Mouse (Mus musculus) liver, embryonic 14.5 days (tissue): ENCODE data around the gene Arhgef33. TPM values are rescaled to one million over a fixed set of nuclear protein-coding genes. Genes with fewer than 3 reads are reported as not detected.

Experiments
- ATAC-seq: fragments of 200-750 bp; cut with Nextera tagmentation; 2 replicates; pipeline ENCODE4 v1.8.0; 2017; ENCODE audit warnings: moderate number of reproducible peaks, mild to moderate bottlenecking, moderate library complexity; ENCODE audit not compliant: insufficient read depth
- DNase-seq, 3 experiments: peaks; one replicate each; pipeline ENCODE4 v3.0.0-alpha.2; 2012 to 2013; ENCODE audit warnings: low read depth in 3 of 3, low spot score in 3 of 3
- H3K27ac ChIP-seq: fragments of 300-500 bp; sonication (generic); 2 replicates; pipeline ENCODE4 v1.5.1; 2014; ENCODE audit warnings: moderate library complexity, mild to moderate bottlenecking, control low read depth, inconsistent platforms
- H3K27me3 ChIP-seq: fragments of 300-500 bp; sonication (generic); 2 replicates; pipeline ENCODE4 v1.6.1; 2014; ENCODE audit warnings: mild to moderate bottlenecking, low read length, moderate library complexity; ENCODE audit not compliant: control insufficient read depth, insufficient read depth
- H3K36me3 ChIP-seq: fragments of 300-500 bp; sonication (generic); replicated peaks from 2 replicates; pipeline ENCODE4 v1.6.1; 2014; ENCODE audit warnings: low read depth; ENCODE audit not compliant: control insufficient read depth, insufficient read depth
- H3K4me1 ChIP-seq, 2 experiments: fragments of 200-500 bp in 1 of 2; fragments of 300-500 bp in 1 of 2; sonication (generic) in 1 of 2; replicated peaks; 2 replicates each; pipeline ENCODE4 v1.6.1; 2012 to 2014; ENCODE audit warnings: antibody characterized with exemption in 1 of 2, inconsistent platforms in 1 of 2, low read length in 1 of 2; ENCODE audit not compliant: control insufficient read depth in 2 of 2, insufficient read depth in 2 of 2
- H3K4me2 ChIP-seq: fragments of 300-500 bp; sonication (generic); 2 replicates; pipeline ENCODE4 v1.6.1; 2014; ENCODE audit warnings: low read depth, mild to moderate bottlenecking, control low read depth, moderate library complexity
- H3K4me3 ChIP-seq, 2 experiments: fragments of 200-500 bp in 1 of 2; fragments of 300-500 bp in 1 of 2; sonication (generic) in 1 of 2; 2 replicates each; pipeline ENCODE4 v1.5.1; 2012 to 2014; ENCODE audit warnings: low read depth in 2 of 2, low read length in 2 of 2, mild to moderate bottlenecking in 2 of 2, control low read depth in 1 of 2, inconsistent platforms in 1 of 2, moderate library complexity in 1 of 2; ENCODE audit not compliant: insufficient read depth in 1 of 2
- H3K9ac ChIP-seq: fragments of 300-500 bp; sonication (generic); replicated peaks from 2 replicates; pipeline ENCODE4 v1.6.1; 2014; ENCODE audit warnings: mild to moderate bottlenecking, control low read depth, moderate library complexity
- H3K9me3 ChIP-seq: fragments of 300-500 bp; sonication (generic); 2 replicates; pipeline ENCODE4 v1.6.1; 2016; ENCODE audit warnings: low read length, mixed read lengths; ENCODE audit not compliant: control insufficient read depth
- CTCF ChIP-seq: IDR thresholded peaks from 2 replicates; pipeline ENCODE4 v1.5.1; 2016; ENCODE audit warnings: antibody characterized with exemption, low read depth, control low read depth
- EP300 ChIP-seq: IDR thresholded peaks from 2 replicates; pipeline ENCODE4 v1.6.1; 2016; ENCODE audit warnings: antibody characterized with exemption, low read depth
- WGBS: fragments of 180-500 bp; shearing (Covaris S2); extraction: QIAGEN DNeasy Blood & Tissue Kit; methylation state at CpG from one replicate; pipeline ENCODE4 v1.1.7; 2014; ENCODE audit not compliant: insufficient replicate concordance; 5-methylcytosine and 5-hydroxymethylcytosine counted together
- polyA plus RNA-seq, 2 experiments: library from polyadenylated mRNA; depleted of rRNA in 1 of 2; stranded (reverse) in 1 of 2; unstranded in 1 of 2; fragments of >200 nt; fragmentation: Nextera tagmentation in 1 of 2; extraction: Ambion mirVana in 1 of 2; gene quantifications; 2 replicates each; pipeline versions ENCODE4 v1.2.1 to v1.2.3; 2012 to 2014

Gene Arhgef33
- polyA plus RNA-seq, 2 experiments, result 0.03 to 0.36 TPM

DNA sequence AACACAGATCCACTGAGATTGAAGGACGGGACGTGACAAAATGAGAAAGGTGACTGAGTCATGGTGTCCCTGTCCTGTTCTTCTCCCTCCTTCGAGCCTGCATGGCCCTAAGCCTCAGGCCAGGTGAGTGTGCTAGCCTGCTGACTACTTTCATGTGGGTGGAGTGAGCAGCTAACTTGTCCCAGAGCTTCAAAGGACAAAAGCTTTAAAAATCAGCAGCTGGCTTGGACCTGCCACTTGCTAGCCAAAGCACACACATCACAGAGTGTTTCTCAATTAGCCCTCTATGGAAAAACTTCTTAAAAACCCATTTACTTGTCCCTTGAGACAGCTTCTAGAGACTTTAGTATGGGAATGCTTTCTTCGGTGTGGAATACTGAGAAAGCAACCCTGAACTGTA lies 5.2 kb downstream of the Arhgef33 start:
- no peaks in the 10 kb centered on the region for H3K4me1 ChIP-seq
- H3K9ac ChIP-seq, result no peak overlapping the region
- 57% methylated on average over 4 of the region's 4 CpGs for WGBS
- H3K36me3 ChIP-seq, result no peaks in the 10 kb centered on the region
- no peak overlapping the region for H3K4me2 ChIP-seq
- H3K27ac ChIP-seq, result no peak overlapping the region
- TF ChIP-seq EP300 (no peak), CTCF (no peak)
- H3K9me3 ChIP-seq, result no peaks in the 10 kb centered on the region
- H3K27me3 ChIP-seq, result no peaks in the 10 kb centered on the region; the same call in 1 of the 2 replicates
- DNase-seq (no peak), ATAC-seq (no peak)
- H3K4me3 ChIP-seq, result no peak overlapping the region

DNA sequence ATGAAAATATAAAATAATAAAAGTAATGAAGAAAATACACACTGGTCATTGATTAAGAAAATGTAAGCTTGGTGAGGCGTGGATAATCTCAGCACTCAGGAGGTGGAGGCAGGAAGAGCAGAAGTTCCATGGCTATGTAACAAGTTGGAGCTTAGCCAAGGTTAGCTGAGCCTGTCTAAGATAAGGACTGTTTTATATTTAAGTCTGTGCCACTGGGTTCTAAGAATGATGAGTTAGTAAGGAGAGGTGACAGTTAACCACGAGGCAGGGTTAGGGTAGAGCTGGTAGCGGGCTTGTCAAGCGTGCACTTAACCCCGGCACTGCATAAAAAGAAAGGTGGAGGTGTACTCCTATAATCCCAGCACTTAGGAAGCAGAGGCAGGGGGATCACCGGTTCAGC lies 15.0 kb downstream of the Arhgef33 start:
- Histone ChIP-seq H3K27me3 (no peaks in the 10 kb centered on the region), H3K9ac (no peak overlapping the region), H3K27ac (no peak overlapping the region), H3K4me2 (no peak overlapping the region), H3K9me3 (no peaks in the 10 kb centered on the region), H3K4me3 (no peak overlapping the region), H3K36me3 (no peaks in the 10 kb centered on the region), H3K4me1 (no peaks in the 10 kb centered on the region)
- WGBS, result 59% methylated on average over 6 of the region's 6 CpGs
- no peak for DNase-seq
- TF ChIP-seq CTCF (no peak), EP300 (no peak)
- no peak for ATAC-seq

DNA sequence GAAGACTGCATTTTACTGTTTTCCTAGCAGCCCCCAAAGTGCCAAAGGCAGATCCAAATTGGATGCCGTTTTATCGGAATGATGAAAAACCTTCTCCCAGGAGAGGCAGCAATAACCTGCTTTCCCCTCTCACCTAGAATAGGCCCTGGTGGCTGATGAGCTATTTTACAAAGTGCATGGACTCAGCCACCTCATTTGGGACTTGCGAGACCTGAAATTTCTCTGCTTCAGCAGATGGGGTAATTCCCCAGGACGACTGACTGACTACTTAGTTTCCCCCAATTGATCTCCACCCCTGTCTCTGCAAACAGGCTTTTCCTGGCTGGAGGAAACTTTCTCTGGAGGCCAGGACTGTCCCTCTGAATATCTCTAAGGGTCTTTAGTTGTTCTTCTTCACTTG lies 15.8 kb downstream of the Arhgef33 start:
- no peak for TF ChIP-seq CTCF
- TF ChIP-seq EP300, result no peak
- DNase-seq (no peak), ATAC-seq (no peak)
- no peak overlapping the region for H3K9ac ChIP-seq
- H3K36me3 ChIP-seq, result no peaks in the 10 kb centered on the region
- no peaks in the 10 kb centered on the region for H3K9me3 ChIP-seq
- no peak overlapping the region for H3K4me2 ChIP-seq
- H3K27ac ChIP-seq, result no peak overlapping the region
- no peaks in the 10 kb centered on the region for H3K4me1 ChIP-seq
- 64% methylated on average over 4 of the region's 4 CpGs for WGBS
- no peak overlapping the region for H3K4me3 ChIP-seq
- no peaks in the 10 kb centered on the region for H3K27me3 ChIP-seq

DNA sequence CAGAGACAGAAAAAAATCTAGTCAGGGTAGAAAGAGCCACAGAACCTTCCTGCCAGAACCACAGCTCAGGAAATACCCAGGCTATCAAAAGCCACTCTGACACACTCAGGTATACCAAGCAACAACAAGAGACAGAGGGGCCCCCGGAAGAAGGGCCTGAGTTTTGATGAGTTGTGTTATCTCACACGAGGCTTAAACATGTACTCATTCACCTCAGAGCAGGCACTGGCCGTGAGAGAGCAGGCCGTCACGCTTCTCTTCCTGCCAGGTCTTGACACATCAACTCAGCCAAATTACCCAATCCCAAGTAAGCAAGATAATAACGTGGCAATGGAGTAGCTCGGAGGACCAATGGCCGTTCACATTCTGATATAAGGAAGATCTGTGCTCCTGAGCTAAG lies 16.5 kb downstream of the Arhgef33 start:
- no peak for TF ChIP-seq CTCF
- TF ChIP-seq EP300, result no peak
- no peak overlapping the region for H3K27ac ChIP-seq
- no peak for DNase-seq
- no peaks in the 10 kb centered on the region for H3K4me1 ChIP-seq
- H3K4me2 ChIP-seq, result no peak overlapping the region
- WGBS, result 24% methylated on average over 8 of the region's 8 CpGs
- H3K9me3 ChIP-seq, result no peaks in the 10 kb centered on the region
- no peaks in the 10 kb centered on the region for H3K27me3 ChIP-seq
- H3K9ac ChIP-seq, result no peak overlapping the region
- ATAC-seq, result no peak
- H3K4me3 ChIP-seq, result no peak overlapping the region
- no peaks in the 10 kb centered on the region for H3K36me3 ChIP-seq

DNA sequence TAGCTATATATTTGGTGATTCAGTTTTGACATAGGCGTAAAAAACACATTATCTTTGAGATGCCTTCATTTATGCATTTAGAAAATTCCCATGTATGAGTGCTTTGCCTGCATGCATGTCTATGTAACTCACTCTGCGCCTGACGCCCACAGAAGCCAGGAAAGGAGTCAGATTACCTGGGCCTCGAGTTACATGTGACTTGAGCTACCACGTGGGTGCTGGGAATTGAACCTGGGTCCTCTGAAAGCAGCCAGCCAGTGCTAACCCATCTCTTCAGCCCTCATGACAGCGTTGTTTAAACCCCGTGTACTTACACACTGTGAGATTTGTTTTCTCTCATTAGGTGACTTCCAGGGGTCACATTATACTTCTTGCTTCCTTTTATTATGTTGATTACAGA lies 17.3 kb downstream of the Arhgef33 start:
- Histone ChIP-seq H3K27me3 (no peaks in the 10 kb centered on the region), H3K4me1 (no peaks in the 10 kb centered on the region), H3K9ac (no peak overlapping the region), H3K4me2 (no peak overlapping the region), H3K4me3 (no peak overlapping the region), H3K27ac (no peak overlapping the region), H3K9me3 (no peaks in the 10 kb centered on the region), H3K36me3 (no peaks in the 10 kb centered on the region)
- ATAC-seq (no peak), DNase-seq (no peak)
- 63% methylated on average over 7 of the region's 7 CpGs for WGBS
- TF ChIP-seq EP300, result no peak
- TF ChIP-seq CTCF, result no peak
